Mouse (Mus musculus) cerebellum, adult (tissue): ENCODE measurements around the gene Racgap1.

Source experiments
- ATAC-seq: cut with Nextera tagmentation; 2 replicates; pipeline ENCODE4 v1.9.2; 2017; ENCODE audit warnings: mild to moderate bottlenecking, moderate library complexity, mixed read lengths; ENCODE audit not compliant: insufficient number of reproducible peaks, low FRiP score, low TSS enrichment

Racgap1 gene

DNA sequence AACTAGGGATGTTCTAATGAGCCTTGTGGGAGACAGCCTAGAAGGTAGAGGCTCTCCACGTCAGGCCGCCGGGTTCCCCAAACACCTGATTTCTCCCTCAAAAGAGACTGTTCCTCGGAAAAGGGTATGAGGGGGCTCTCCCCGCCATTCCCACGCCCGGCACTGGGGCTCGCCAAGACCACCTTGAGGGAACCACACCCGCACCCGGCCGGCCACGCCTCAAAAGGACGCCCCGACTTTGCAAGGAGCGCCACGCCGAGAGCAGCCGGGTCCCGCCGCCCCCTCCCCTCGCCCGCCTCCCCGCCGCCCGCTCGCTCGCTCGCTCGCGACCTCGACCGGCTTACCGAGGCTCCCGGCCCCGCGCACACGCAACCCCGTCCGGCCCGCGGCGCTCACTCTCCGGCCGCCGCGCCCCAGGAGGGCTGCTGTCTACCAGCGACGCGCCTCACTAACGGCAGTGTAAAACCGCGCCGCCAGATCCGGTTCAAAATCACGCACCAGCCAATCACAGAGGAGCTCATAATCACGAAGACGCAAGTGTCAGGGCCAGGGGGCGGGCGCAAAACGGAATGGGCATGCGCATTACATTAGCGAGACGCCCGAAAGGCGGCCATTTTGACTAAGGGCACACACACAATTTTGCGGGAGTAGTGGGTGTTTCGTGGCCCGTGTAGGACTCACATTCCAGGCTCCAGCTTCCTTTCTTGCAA lies at the start of gene Racgap1:
Gene Racgap1 (minus strand): TSS at position 494 of the 710 bp plus-strand sequence.
- ATAC-seq: peak; percentile 92

GRCm38 (mm10) chr15:99700219-99701106 lies 49.0 kb upstream of the Racgap1 start:
- no peak for ATAC-seq

DNA sequence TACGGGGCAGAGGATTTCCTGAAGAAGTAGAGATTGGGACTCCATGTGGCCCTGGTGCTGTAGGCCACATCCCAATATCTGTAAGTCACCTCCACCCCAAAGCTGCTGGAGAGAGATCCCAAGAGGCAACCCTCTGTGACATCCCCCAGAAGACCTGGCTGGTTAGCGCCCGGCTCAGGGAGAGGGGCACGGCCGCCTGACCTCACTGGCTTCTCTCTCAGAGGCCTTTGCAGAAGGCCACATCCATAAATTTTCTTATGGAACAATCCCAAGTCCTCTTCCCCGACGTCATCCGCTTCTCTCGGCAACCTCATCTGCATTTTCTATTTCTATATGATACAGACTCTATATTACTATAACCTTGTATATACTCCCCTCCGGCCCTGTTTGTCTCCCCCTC lies 48.3 kb upstream of the Racgap1 start:
- ATAC-seq: no peak

GRCm38 (mm10) chr15:99698533-99699085 lies 47.2 kb upstream of the Racgap1 start:
- ATAC-seq: no peak

- ATAC-seq: no peak
Measured at GRCm38 (mm10) chr15:99697309-99697708, 45.9 kb upstream of the Racgap1 start.

DNA sequence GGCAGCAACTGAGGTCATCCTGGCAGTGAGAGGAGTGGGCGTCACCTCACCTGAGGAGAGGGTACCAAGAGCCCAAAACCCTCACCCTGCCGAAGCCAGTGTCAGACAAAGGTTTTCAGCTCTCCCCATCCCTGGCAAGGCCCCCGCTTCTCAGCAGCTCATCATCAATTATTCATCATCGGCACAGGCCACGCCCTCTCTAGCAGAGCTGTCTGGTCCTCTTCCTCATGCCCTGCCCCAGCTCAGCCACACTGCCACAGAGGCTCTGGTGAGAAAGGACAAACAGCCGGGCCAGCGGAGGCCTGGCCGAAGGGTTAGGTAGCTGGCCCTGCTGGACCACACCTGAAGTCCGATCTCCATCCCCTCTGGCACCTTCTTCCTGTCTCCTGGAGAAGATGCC lies 40.5 kb upstream of the Racgap1 start:
- ATAC-seq: no peak

- no peak for ATAC-seq
Measured at GRCm38 (mm10) chr15:99690924-99691323, 39.5 kb upstream of the Racgap1 start.

DNA sequence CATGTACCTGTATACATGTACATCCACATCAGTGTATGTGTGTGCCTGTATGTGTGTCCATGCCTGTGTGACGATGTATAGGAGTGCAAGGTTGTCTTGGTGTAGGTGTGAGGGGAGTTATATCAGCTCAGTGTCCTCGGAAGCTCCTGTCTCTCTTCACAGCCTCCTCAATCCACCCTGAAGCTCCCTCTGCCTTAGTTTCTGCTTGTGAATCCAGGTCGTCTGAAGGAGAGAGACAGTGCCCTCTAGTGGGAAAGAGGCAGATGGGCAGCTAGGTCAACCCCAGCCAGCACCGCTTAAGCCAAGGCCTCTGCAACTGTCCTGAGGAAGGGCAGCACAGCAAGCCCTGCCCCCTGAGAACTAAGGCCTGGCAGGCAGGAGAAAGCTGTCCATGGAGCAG lies 37.3 kb upstream of the Racgap1 start:
- peak; percentile 75; the same call in 1 of the 2 replicates for ATAC-seq

DNA sequence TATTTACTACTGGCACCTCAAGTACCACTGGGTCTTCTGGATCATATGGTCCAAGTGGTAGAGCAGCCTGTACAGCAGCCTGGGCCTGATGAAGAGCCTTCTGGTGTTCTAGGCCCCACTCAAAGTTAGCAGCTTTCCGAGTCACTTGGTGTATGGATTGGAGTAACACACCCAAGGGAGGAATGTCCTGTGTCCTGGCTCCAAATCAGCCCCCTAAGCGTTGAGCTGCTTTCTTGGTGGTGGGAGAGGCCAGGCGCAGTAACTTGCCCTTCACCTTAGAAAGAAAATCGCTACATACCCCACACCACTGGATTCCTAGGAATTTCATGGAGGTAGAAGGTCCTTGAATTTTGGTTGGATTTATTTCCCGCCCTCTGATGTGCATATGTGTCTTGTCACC lies 32.7 kb upstream of the Racgap1 start:
- no peak for ATAC-seq

- ATAC-seq: no peak
Measured at GRCm38 (mm10) chr15:99682880-99683279, 31.4 kb upstream of the Racgap1 start.

DNA sequence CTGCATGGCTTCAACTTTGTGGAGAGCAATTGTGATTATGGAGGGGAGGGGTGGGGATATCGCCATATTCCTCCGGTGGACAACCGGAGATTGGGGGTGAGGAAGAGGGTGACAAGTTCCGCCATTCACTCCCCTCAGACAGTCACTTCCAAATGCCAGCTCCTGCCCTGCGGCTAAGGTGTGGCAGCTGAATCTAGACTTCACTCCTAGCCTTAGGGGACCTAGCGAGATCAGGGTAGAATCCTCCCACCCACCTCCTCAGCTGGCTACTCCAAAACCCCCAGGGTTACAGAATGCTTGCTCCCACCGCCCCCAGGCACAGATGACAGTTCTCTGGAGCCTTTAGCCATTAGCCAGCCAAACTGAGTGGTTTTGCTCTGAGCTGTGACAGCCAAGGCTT lies 27.6 kb upstream of the Racgap1 start:
- no peak for ATAC-seq

DNA sequence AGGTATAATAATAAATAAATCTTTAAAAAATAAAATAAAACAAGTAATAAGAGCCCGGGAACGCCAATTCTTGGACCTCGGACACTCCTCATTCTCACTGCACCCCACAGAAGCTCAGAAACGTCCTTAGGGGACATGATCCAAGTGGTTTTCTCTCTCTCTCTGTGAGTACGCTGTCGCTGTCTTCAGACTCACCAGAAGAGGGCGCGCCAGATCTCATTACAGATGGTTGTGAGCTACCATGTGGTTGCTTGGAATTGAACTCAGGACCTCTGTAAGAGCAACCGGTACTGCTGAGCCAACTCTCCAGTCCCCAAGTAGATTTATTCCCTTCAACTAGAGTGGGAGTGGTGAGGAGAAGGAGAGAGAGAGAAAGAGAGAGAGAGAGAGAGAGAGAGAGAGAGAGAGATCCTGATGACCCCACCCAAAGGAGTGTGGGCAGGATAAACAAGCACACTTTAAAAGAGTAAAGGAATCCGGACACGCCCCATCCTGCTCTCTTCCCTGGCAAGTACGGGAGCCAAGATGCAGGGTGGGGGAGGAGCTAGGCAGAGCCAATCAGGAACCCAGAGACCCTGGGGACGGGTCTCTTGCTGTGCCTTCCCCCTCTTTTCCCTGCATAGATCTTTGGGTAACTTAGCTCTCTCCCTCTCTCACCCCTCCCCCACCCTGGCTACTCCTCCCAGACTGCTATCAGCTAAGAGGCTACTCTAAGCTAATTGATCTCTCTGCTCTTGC lies 26.8 kb upstream of the Racgap1 start:
- no peak for ATAC-seq

DNA sequence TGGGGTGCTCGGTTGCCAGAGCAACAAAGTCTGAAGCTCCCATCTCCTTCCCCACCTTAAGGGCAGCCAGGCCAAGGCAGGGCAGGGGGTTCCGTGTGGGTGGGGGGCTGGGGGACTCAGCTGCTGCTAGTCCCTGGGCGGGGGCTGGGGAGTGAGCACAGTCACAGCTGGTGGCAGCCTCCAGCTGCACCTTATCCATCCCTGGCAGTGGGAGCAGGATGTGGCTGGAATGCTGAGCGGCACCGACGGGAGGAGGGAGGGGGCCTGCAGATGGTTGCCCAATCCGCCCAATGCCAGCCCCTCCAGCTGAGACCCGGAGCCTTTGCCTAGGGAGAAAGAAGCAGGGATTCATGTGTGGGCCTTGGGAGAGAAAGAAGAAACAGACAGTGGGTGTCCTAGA lies 25.6 kb upstream of the Racgap1 start:
- ATAC-seq: no peak

DNA sequence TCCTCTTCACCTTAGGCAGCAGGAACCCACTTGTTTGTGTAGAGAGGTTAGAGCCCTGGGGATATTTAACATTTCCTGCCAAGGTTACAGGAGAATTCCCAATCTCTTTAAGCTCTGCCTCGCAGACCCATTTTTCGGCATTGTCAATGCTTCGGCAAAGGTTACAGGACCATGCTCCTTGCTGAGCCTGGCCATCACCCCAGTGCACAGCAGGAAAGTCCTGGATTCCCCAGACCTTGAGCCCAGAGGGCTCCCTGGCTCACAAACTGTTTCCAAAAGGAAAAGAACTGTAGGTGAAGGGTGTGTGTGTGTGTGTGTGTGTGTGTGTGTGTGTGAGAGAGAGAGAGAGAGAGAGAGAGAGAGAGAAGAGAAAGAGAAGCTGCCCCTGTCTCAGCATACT lies 23.4 kb upstream of the Racgap1 start:
- no peak for ATAC-seq

- no peak for ATAC-seq
Measured at GRCm38 (mm10) chr15:99671783-99672182, 20.3 kb upstream of the Racgap1 start.

GRCm38 (mm10) chr15:99670964-99671670 lies 19.7 kb upstream of the Racgap1 start:
- 0 out of 2 replicates have a peak, but pooled peaks have one; percentile 16 for ATAC-seq

DNA sequence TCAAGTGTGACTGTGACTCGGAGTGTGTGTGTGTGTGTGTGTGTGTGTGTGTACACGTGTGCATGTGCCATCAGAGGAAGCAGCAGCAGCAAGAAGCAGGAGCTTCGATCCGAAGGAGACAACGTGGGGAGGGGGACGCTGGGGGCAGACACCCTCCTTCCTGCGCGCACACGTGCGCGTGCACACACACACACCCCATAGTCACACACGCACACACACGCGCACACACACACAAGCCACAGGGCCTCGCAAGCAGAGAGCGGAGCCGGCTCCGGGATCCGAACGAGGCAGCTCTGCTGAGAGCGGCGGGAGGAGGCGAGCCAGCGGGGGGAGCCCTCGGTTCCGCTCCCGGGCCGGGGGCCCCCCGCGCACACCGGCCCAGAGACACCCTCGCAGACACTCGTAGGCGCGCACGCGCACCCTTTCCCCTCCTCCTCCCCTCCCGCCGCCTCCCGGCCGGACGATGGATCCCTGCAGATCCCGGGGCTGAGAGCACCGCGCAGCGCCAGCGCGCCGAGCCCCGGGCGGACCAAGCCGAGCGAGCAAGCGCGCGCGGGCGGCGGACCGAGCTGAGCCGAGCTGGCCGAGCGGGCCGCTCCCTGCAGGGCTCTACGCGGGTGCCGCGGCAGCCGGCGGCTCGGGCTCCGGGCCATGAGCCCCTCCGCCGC lies 18.8 kb upstream of the Racgap1 start, which contains the start of gene Asic1:
Gene Asic1 (plus strand): TSS at position 215 of the 668 bp plus-strand sequence.
- ATAC-seq: peak; percentile 54; the same call in 1 of the 2 replicates

GRCm38 (mm10) chr15:99669392-99669791 lies 17.9 kb upstream of the Racgap1 start:
- no peak for ATAC-seq

DNA sequence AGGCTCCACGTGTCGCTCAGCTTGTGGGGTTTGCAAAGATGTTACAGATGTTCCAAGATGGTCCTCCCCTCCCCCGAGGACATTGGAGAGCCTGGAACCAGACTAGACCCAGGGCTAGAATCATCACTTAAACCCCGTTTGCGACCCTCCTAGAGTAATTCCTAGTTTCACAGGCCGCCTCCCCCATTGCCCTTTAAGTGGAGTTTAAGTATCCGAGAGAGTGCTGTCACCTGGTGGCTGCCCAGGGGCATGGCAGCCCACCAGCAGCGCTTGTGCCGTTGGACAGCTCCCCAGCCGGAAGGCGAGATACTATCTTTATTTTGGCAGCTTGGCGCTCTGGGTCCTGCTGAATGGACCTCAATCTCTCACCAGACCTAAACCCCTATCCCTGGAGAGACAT lies 17.4 kb upstream of the Racgap1 start:
- no peak for ATAC-seq
